Mouse (Mus musculus) lung, adult 18-20 months (tissue): ENCODE results near the gene Fuca1.
"Not testable (repeated sequence)": the region's sequence is repeated elsewhere in the genome, so short reads cannot be mapped to it uniquely, and the experiment has no call there.

Experiments used
- DNase-seq, 2 experiments: peaks; one replicate each; pipeline ENCODE4 v3.0.0; 2022; ENCODE audit warnings: mixed read lengths in 2 of 2

Fuca1 gene

DNA sequence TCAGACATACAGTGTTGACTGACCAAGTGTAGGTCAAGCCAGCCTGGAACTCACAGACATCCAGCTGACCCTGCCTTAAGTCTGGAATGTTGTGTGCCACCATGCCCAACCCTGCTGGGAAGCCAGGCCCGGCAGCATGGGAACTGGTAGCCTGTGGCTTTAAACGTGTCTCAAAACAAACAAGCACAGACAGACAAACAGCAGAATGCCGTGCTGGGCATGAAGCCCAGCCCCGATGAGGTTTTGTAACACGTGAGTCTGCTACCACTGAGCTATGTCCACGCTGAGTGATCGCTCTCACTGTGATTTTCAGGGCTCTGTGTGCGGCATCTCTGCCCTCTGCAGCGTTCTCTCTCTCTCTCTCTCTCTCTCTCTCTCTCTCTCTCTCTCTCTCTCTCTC, 35.4 kb downstream of the Fuca1 start:
- no peak for DNase-seq

GRCm38 (mm10) chr4:135958354-135958753, 37.8 kb downstream of the Fuca1 start:
- peak in 1 of 2 experiments; percentile 48 for DNase-seq

DNA sequence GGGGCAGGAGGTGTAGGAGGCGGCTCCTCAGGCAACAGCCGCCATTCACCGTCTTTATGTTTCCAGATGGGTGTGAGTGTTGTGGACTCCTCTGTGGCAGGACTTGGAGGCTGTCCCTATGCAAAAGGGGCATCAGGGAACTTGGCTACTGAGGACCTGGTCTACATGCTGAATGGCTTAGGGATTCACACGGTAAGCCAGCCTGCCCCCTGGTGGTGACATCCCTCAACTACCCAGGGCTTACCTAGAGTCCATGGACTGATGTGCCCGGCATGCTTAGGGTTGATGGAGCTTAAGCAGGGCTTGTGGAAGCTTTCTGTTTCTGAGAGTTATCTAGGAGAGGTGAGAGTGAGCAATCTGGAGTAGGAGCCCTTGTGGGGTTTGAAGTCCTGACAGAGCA, 40.2 kb downstream of the Fuca1 start:
- DNase-seq = peak; percentile 75 to 83

DNA sequence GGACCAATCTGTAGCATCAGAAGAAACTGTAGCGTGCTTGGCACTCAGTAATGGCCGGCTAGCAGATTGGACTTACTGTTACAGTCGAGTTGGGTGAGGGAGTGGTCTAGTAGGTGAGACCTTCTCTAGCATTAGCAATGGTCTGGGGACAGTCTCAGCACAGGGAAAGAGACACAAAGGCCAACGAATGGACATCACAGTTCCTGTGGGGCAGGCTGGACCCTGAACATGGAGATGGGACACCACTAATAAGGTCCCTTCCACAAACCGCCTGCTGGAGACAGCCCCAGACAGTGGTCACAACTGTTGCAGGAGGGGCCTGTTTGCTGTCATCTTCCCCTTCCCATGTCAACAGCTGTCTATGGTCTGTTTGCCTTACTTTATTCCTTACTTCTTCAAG, 41.2 kb downstream of the Fuca1 start:
- DNase-seq = no peak

GRCm38 (mm10) chr4:135962198-135962597, 41.7 kb downstream of the Fuca1 start:
- DNase-seq = no peak

GRCm38 (mm10) chr4:135962946-135963345, 42.4 kb downstream of the Fuca1 start:
- no peak for DNase-seq

GRCm38 (mm10) chr4:135963457-135964193, 43.1 kb downstream of the Fuca1 start, which contains the start of gene Gale:
Gene Gale (plus strand): TSS chr4:135963727.
- peak; percentile 95 to 97 for DNase-seq

DNA sequence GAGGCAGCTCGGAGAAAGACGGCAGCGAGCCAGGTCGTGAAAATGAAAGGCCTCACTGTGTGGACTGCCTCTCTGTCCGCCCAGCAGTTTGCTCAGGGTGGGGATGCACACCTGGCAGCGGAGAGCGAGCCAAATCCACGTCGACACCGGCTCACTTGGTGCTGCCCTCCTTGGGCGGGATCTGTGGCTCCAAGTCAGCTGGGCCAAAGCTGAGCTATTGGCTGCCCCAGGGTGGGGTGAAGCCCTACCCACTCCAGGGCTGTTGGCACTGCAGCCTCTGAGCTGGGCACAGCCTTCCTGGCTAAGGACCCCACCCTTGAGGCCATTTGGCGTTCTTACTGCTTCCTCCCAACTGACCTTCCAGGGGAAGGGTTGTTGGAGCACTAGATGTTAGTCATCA, 43.9 kb downstream of the Fuca1 start:
- DNase-seq = peak; percentile 90 to 92

DNA sequence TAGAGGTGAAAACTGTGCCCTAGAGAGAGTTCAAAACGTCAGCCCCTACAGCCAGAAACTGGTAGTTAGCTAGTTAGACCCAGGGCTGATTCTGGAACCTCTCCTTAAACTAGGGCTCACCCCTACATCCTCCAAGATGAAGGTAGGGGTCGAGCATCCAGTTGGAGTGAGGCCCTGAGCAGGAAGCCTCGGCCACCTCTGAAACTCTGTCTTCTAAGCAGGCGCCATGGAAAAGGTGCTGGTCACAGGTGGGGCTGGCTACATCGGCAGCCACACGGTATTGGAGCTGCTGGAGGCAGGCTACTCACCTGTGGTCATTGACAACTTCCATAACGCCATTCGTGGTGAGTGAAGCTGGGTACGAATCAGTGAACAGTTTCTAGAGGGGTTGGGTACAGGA, 44.6 kb downstream of the Fuca1 start:
- DNase-seq = no peak

DNA sequence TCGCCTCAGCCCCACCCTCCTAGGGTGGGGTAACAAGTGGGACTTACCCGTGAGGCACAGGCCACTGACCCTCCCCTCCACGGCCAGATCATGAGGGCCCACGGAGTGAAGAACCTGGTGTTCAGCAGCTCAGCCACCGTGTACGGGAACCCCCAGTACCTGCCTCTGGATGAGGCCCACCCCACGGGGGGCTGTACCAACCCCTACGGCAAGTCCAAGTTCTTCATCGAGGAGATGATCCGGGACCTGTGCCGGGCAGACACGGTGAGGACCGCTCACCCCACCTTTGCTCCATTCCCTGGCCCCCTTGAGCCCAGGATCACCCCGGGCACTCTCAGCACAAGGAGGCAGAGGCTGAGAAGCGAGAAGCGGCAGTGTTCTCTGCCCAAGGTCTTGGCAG, 45.7 kb downstream of the Fuca1 start:
- no peak for DNase-seq

GRCm38 (mm10) chr4:135967086-135967760, 46.7 kb downstream of the Fuca1 start:
- no peak for DNase-seq

- DNase-seq = no peak
Observed at GRCm38 (mm10) chr4:135968271-135968869, 47.8 kb downstream of the Fuca1 start.

DNA sequence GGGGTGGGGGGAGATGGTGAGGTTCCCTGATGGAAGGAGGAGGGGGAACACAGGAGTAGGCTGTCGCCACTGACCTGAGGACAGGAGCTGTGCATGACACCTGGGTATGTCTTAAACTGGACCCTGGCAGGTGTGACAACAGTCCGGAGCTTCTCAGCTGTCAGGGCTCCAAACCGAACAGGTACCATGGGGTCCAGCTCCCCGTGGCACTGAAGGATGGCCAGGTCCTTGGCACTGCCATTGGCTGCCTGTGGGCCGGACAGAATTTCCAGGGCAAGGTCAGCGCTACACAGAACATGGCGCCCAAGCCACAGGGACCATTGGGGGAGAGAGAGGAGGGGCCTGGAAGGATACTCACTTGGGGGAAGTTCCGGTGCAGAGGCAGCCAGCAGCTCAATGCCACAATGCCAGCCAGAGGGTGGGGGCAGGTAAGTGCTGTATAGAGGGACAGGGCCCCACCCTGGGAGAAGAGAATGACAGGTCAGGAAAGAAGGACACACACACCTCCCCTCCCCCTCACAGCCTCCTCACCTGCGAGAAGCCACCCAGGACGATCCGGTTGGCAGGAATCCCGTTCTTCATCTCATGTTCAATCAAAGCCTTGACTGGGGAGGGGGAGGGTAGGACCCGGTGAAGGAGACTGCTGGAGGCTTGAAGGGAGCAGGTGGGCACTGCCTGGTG, 48.7 kb downstream of the Fuca1 start:
- no peak for DNase-seq

GRCm38 (mm10) chr4:135970585-135970984, 50.0 kb downstream of the Fuca1 start:
- DNase-seq = no peak

DNA sequence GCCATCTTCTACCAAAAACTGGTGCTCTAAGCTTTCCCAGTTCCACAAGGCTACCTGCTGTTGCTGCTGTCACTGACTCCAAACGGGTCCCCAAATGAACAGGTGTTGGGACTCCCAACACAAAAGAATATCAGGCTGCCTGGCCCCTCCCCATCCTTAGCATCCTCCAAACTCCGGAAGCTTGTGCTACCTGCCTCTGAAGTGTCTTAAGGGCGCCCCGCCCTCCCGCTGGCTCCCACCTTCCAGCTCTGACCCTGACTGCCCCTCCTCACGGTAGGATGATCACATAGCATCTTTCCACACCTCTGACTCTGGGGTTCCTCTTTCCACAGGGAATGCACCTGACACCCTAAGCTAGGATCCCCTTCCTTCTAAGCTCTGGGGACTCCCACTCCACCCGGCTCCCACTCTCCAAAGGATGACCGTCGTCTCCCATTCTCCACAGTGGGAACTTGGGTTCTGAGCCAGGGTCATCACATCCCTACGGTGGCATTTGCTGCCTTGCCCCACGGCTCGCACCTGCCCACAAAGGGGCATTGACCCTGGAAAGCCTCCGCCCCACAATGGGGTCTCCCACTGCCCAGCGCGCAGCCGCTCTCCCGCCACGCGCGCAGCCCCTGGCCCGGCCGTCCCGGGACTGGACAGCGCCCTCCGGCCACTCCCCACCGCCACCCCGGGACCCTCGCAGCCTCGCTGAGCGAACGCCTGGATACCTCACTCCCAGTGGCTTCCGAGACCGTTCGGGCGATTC, 51.4 kb downstream of the Fuca1 start:
- no peak for DNase-seq

DNA sequence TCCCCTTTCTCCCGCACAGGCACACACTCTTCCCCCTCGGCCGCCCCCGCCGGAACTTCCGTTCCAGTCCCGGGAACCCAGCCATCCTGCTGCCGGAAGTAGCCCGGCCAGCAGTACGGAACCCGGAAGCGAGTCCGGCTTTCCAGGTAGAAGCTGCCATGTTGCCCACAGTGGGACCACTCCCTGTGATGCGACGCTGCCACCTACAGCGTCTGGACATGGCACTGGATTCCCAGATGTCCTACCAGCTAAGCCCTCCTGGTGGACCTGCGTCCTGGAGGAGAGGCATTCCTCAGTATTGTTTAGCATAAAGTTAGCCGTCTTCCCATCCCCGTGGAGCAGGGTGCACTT, 52.0 kb downstream of the Fuca1 start, which contains the start of gene Lypla2:
Lypla2 (minus strand) TSS at position 71 of the 351 bp plus-strand sequence.
- peak; percentile 91 to 93 for DNase-seq

DNA sequence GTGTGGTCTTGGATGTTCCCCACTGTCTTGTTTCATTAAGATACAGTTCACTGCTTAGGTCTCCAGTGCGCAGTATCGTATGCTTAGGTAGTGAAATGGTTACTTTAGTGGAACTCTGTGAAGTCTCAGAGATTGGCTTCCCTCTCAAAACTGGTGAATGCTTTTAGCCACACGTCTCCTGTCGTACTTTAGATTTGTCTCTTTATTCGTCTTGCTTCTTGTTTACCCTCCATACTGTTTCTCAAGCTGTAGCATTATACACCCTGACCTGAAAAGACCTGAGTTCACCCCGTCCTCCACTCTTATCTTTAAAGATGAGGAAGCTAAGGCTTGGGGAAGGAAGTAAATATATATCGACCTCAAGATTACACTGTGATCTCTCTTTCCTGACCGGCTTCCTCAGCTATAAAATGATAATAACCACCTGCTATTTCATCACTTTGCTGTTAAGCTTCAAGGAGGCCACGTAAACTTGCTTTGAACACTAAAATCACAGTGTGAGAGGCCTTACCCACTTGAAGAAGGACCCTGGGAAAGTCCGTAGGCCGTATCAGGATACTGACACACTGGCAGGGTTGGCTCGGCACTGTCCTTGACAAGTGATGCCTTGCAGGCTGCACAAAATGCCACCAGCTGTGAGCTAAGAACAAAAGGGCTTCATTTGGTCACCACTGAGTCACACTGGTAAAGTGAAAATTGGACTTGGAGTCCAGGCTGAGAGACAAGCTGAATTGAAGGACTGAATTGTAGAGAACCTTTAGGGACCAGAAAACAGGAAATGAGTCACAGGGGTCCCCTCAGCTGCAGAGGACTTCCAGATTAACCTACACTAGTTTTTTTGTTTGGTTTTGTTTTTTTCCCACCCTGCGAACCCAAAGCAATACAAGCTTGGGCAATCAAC, 52.6 kb downstream of the Fuca1 start:
- DNase-seq = no peak

GRCm38 (mm10) chr4:135976146-135976545, 55.6 kb downstream of the Fuca1 start:
- no peak for DNase-seq

DNA sequence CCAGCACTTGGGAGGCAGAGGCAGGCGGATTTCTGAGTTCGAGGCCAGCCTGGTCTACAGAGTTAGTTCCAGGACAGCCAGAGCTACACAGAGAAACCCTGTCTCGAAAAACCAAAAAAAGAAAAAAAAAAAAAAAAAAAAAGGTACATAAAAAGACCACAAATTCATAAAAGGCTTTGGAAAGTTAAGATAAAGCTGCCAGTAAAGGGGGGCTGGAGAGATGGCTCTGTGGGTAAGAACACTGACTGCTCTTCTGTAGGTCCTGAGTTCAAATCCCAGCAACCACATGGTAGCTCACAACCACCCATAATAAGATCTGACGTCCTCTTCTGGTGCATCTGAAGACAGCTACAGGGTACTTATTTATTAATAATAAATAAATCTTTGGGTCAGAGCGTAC, 59.7 kb downstream of the Fuca1 start:
- not testable (repeated sequence) for DNase-seq

DNA sequence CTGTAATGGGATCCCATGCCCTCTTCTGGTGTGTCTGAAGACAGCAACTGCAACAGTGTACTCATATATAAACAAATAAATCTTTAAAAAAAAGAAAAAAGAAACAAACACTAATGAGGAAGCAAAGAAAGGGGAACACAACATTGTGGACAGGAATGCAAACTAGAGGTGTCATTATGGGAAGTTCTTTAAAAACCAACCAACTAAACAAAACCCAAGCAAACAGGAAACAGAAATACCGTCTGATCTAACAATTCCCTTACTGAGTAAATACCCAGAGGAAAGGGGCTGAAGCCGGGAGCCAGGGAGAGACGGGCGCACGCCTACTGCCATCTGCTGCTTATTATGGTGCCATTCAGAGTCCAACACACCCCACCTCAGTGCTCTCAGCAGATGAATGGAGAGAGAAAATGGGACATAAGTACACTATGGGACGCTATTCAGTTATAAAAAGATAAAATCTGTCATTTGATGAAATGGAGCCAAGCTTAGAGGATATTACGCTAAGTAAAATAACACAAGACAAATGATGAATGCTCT, 61.1 kb downstream of the Fuca1 start:
- no peak for DNase-seq

DNA sequence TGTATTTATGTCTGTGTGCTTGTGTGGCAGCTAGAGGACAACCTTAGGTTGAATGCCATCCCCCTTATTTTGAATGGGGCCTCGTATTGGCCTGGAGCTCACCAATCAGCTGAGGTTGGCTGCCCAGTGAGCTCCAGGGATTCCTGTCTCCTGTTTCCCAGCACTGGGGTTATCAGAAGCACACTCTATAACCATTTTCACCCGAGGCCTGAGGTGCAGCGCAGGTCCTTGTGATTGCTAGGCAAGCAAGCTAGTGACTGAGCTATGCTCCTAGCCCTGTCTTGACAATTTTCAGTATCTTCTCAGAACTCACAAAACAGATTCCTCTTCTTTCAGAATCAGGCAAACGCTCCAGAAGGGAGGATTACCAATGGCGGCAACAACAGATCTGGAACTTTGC, 64.0 kb downstream of the Fuca1 start:
- no peak for DNase-seq
